Mouse (Mus musculus) G1E (cell line): ENCODE measurements around the gene Usp4.

Source experiments
- CTCF ChIP-seq: IDR thresholded peaks from 2 replicates; pipeline ENCODE4 v1.5.1; 2012; ENCODE audit warnings: low read depth, low read length, inconsistent platforms, mixed read lengths
- GATA1 ChIP-seq: IDR thresholded peaks from 2 replicates; pipeline ENCODE4 v1.6.1; 2012; ENCODE audit warnings: borderline replicate concordance, low read length, inconsistent platforms, mixed read lengths
- GATA2 ChIP-seq: IDR thresholded peaks from 2 replicates; pipeline ENCODE4 v1.6.1; 2012; ENCODE audit warnings: low read depth, low read length, inconsistent platforms, borderline replicate concordance
- POLR2AphosphoS5 ChIP-seq: IDR thresholded peaks from 2 replicates; pipeline ENCODE4 v1.6.1; 2012; ENCODE audit warnings: low read depth, low read length, inconsistent platforms; ENCODE audit not compliant: insufficient replicate concordance
- TAL1 ChIP-seq: conservative IDR thresholded peaks from 2 replicates; pipeline ENCODE4 v1.6.1; 2012; ENCODE audit warnings: low read depth, low read length, inconsistent platforms, mixed read lengths

DNA sequence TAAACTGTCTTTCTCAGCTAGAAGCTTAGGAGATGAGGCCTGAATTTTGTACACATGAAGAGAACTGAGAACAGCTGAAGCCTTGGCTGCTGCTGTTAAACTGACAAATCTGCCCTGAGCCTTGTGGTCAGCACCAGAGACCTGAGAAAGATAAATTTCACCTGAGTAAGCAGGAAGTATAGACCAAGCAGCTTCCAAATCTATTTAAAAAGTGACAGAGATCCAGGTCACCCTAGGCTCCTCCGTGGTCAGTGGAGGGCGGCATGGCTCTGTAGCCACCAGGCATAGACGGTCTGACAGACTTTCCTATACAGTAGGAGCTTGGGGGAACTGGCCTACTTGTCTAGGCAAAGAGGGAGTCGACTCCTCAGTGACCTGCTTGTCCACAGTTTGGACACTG, 39.2 kb downstream of the Usp4 start:
- TF ChIP-seq CTCF (no peak), POLR2AphosphoS5 (no peak), GATA1 (no peak), TAL1 (no peak), GATA2 (no peak)
